Mouse (Mus musculus) megakaryocyte, embryonic 14.5 days (primary cell): ENCODE data around the gene Ltbp3. TPM values are rescaled to one million over a fixed set of nuclear protein-coding genes. Genes with fewer than 3 reads are reported as not detected.

Source experiments
- H3K27me3 ChIP-seq: replicated peaks from 2 replicates; pipeline ENCODE3; 2012; ENCODE audit warnings: inconsistent platforms
- H3K36me3 ChIP-seq: replicated peaks from 2 replicates; pipeline ENCODE3; 2012; ENCODE audit warnings: low read length, inconsistent platforms, mixed read lengths
- H3K4me1 ChIP-seq: 2 replicates; pipeline ENCODE4 v1.6.1; 2012; ENCODE audit warnings: inconsistent platforms
- H3K4me3 ChIP-seq: replicated peaks from 2 replicates; pipeline ENCODE3; 2012; ENCODE audit warnings: moderate library complexity, mild to moderate bottlenecking, inconsistent platforms
- H3K9me3 ChIP-seq: 2 replicates; pipeline ENCODE4 v1.6.1; 2012; ENCODE audit warnings: inconsistent platforms
- FLI1 ChIP-seq: IDR thresholded peaks from 2 replicates; pipeline ENCODE4 v1.6.1; 2012; ENCODE audit warnings: low read length, inconsistent platforms, mixed read lengths
- GATA1 ChIP-seq: IDR thresholded peaks from 3 replicates; pipeline ENCODE4 v1.6.1; 2012; ENCODE audit warnings: mixed read lengths, low read length, inconsistent platforms, borderline replicate concordance
- polyA plus RNA-seq: library from polyadenylated mRNA; stranded (reverse); fragments of >175 nt; gene quantifications from 2 replicates; pipeline ENCODE4 v1.2.3, GENCODE M21; 2012; ENCODE audit warnings: low replicate concordance; ENCODE audit not compliant: insufficient read depth

Ltbp3 gene
- polyA plus RNA-seq, 1 experiment = 7.9 TPM

GRCm38 (mm10) chr19:5803041-5803880 lies 62.6 kb downstream of the Ltbp3 start:
- no peaks in the 10 kb centered on the region for H3K9me3 ChIP-seq
- no peaks in the 10 kb centered on the region for H3K27me3 ChIP-seq
- peaks cover 47% of the 10 kb centered on the region for H3K4me1 ChIP-seq

GRCm38 (mm10) chr19:5803881-5804279 lies 63.2 kb downstream of the Ltbp3 start:
- H3K27me3 ChIP-seq = no peaks in the 10 kb centered on the region
- H3K4me3 ChIP-seq = peak overlapping the region; percentile 100
- H3K4me1 ChIP-seq = peaks cover 53% of the 10 kb centered on the region

More at GRCm38 (mm10) chr19:5803041-5803880, 62.6 kb downstream of the Ltbp3 start:
- peak overlapping the region; percentile 100 for H3K4me3 ChIP-seq
- TF ChIP-seq FLI1 = no peak
- TF ChIP-seq GATA1 = no peak
- H3K36me3 ChIP-seq = peaks cover 32% of the 10 kb centered on the region

GRCm38 (mm10) chr19:5804371-5804899 lies 63.7 kb downstream of the Ltbp3 start:
- H3K27me3 ChIP-seq = no peaks in the 10 kb centered on the region
- H3K4me1 ChIP-seq = peaks cover 58% of the 10 kb centered on the region
- TF ChIP-seq FLI1 (no peak), GATA1 (no peak)
- peak overlapping the region; percentile 100 for H3K4me3 ChIP-seq
- H3K36me3 ChIP-seq = peaks cover 20% of the 10 kb centered on the region
- H3K9me3 ChIP-seq = no peaks in the 10 kb centered on the region

More at GRCm38 (mm10) chr19:5803881-5804279, 63.2 kb downstream of the Ltbp3 start:
- no peak for TF ChIP-seq GATA1
- TF ChIP-seq FLI1 = no peak
- Histone ChIP-seq H3K9me3 (no peaks in the 10 kb centered on the region), H3K36me3 (peaks cover 26% of the 10 kb centered on the region)

GRCm38 (mm10) chr19:5806051-5806808 lies 65.5 kb downstream of the Ltbp3 start:
- TF ChIP-seq GATA1 (no peak), FLI1 (no peak)
- H3K4me3 ChIP-seq = peak overlapping the region; percentile 83
- no peaks in the 10 kb centered on the region for H3K9me3 ChIP-seq
- H3K27me3 ChIP-seq = no peaks in the 10 kb centered on the region
- H3K36me3 ChIP-seq = peaks cover 3% of the 10 kb centered on the region
- H3K4me1 ChIP-seq = peaks cover 76% of the 10 kb centered on the region

GRCm38 (mm10) chr19:5806809-5807205 lies 66.1 kb downstream of the Ltbp3 start:
- peaks cover 82% of the 10 kb centered on the region for H3K4me1 ChIP-seq
- no peak for TF ChIP-seq FLI1
- TF ChIP-seq GATA1 = no peak

GRCm38 (mm10) chr19:5807740-5808139 lies 67.0 kb downstream of the Ltbp3 start:
- TF ChIP-seq GATA1 (no peak), FLI1 (no peak)
- H3K9me3 ChIP-seq = no peaks in the 10 kb centered on the region
- H3K4me3 ChIP-seq = no peak overlapping the region
- no peaks in the 10 kb centered on the region for H3K36me3 ChIP-seq
- H3K4me1 ChIP-seq = peaks cover 91% of the 10 kb centered on the region
- H3K27me3 ChIP-seq = no peaks in the 10 kb centered on the region

More at GRCm38 (mm10) chr19:5806809-5807205, 66.1 kb downstream of the Ltbp3 start:
- Histone ChIP-seq H3K9me3 (no peaks in the 10 kb centered on the region), H3K4me3 (peak overlapping the region; percentile 83), H3K27me3 (no peaks in the 10 kb centered on the region), H3K36me3 (no peaks in the 10 kb centered on the region)

Other genes starting within 250 kb of the Ltbp3 start
- not detected in 2 replicates for gene 1700020D05Rik, start 237.1 kb upstream of the Ltbp3 start, polyA plus RNA-seq
- gene Snx32, start 230.4 kb upstream of the Ltbp3 start, polyA plus RNA-seq = 3.6 and 4.0 TPM in 2 replicates
- gene Ovol1, start 180.3 kb upstream of the Ltbp3 start, polyA plus RNA-seq = not detected in 2 replicates
- gene Ap5b1, start 172.9 kb upstream of the Ltbp3 start, polyA plus RNA-seq = 23.7 and 35.2 TPM in 2 replicates
- gene Rnaseh2c, start 139.0 kb upstream of the Ltbp3 start, polyA plus RNA-seq = 356 and 520 TPM in 2 replicates
- 26.7 and 57.5 TPM in 2 replicates for gene Kat5, start 130.7 kb upstream of the Ltbp3 start, polyA plus RNA-seq
- gene Rela, start 103.4 kb upstream of the Ltbp3 start, polyA plus RNA-seq = 105 and 119 TPM in 2 replicates
- 116 and 134 TPM in 2 replicates for gene Sipa1, start 77.2 kb upstream of the Ltbp3 start, polyA plus RNA-seq
- gene Map3k11, start 52.2 kb upstream of the Ltbp3 start, polyA plus RNA-seq = 156 and 158 TPM in 2 replicates
- gene Pcnx3, start 52.0 kb upstream of the Ltbp3 start, polyA plus RNA-seq = 161 and 607 TPM in 2 replicates
- not detected in 2 replicates for gene Kcnk7, start 36.5 kb upstream of the Ltbp3 start, polyA plus RNA-seq
- 203 and 207 TPM in 2 replicates for gene Ehbp1l1, start 14.6 kb upstream of the Ltbp3 start, polyA plus RNA-seq
- 84.3 and 173 TPM in 2 replicates for gene Fam89b, start 11.3 kb upstream of the Ltbp3 start, polyA plus RNA-seq
- 30.0 and 71.8 TPM in 2 replicates for gene Scyl1, start 30.5 kb downstream of the Ltbp3 start, polyA plus RNA-seq
- 28.5 and 57.6 TPM in 2 replicates for gene Frmd8, start 134.4 kb downstream of the Ltbp3 start, polyA plus RNA-seq
- 3.6 and 6.9 TPM in 2 replicates for gene Slc25a45, start 136.9 kb downstream of the Ltbp3 start, polyA plus RNA-seq
- 0.57 and 1.3 TPM in 2 replicates for gene Tigd3, start 153.2 kb downstream of the Ltbp3 start, polyA plus RNA-seq
- gene Dpf2, start 172.1 kb downstream of the Ltbp3 start, polyA plus RNA-seq = 23.0 and 44.7 TPM in 2 replicates
- 4.4 and 15.7 TPM in 2 replicates for gene Cdc42ep2, start 183.9 kb downstream of the Ltbp3 start, polyA plus RNA-seq
- 11.0 and 14.1 TPM in 2 replicates for gene Pola2, start 223.3 kb downstream of the Ltbp3 start, polyA plus RNA-seq
- not detected in 2 replicates for gene Slc22a20, start 245.2 kb downstream of the Ltbp3 start, polyA plus RNA-seq